Mouse (Mus musculus) embryonic fibroblast, embryonic 13.5 days (primary cell): ENCODE measurements at regions not wholly inside any gene's neighbourhood (a gene's known extent, or its start where the extent isn't known, plus 50 kb on each side); places are given as distances from the start of the nearest gene placed in this dataset.

Experiments
- H3K27ac ChIP-seq: 2 replicates; pipeline ENCODE4 v1.5.1; 2012; ENCODE audit warnings: low read length, control low read depth, inconsistent platforms; ENCODE audit not compliant: insufficient read depth
- H3K4me1 ChIP-seq: 2 replicates; pipeline ENCODE4 v1.6.1; 2011; ENCODE audit warnings: low read length; ENCODE audit not compliant: control insufficient read depth, insufficient read depth
- H3K4me3 ChIP-seq: 2 replicates; pipeline ENCODE4 v1.5.1; 2011; ENCODE audit warnings: mild to moderate bottlenecking, control low read depth, low read length; ENCODE audit not compliant: insufficient read depth
- CTCF ChIP-seq: IDR thresholded peaks from 2 replicates; pipeline ENCODE4 v1.5.1; 2011; ENCODE audit warnings: mild to moderate bottlenecking, control low read depth, low read length, moderate library complexity, borderline replicate concordance; ENCODE audit not compliant: insufficient read depth
- POLR2A ChIP-seq: IDR thresholded peaks from 2 replicates; pipeline ENCODE4 v1.6.1; 2011; ENCODE audit warnings: low read depth, mild to moderate bottlenecking, control low read depth, low read length, moderate library complexity

- H3K4me3 ChIP-seq, result no peak overlapping the region
Measured at GRCm38 (mm10) chr16:30009521-30010186, 54.5 kb upstream of the Hes1 start.

GRCm38 (mm10) chr16:30013123-30013522, 51.1 kb upstream of the Hes1 start:
- Histone ChIP-seq H3K27ac (no peak overlapping the region), H3K4me1 (peaks cover 8% of the 10 kb centered on the region; the same call in 1 of the 2 replicates), H3K4me3 (no peak overlapping the region)
- TF ChIP-seq CTCF (no peak), POLR2A (no peak)

More at GRCm38 (mm10) chr16:30009521-30010186, 54.5 kb upstream of the Hes1 start:
- Histone ChIP-seq H3K27ac (peak overlapping the region; percentile 54), H3K4me1 (peaks cover 9% of the 10 kb centered on the region; the same call in 1 of the 2 replicates)
- TF ChIP-seq CTCF (no peak), POLR2A (no peak)

GRCm38 (mm10) chr16:30013943-30014342, 50.2 kb upstream of the Hes1 start:
- no peak for TF ChIP-seq POLR2A
- Histone ChIP-seq H3K4me3 (no peak overlapping the region), H3K27ac (no peak overlapping the region), H3K4me1 (peaks cover 4% of the 10 kb centered on the region; the same call in 1 of the 2 replicates)
